Mouse (Mus musculus) G1E (cell line): ENCODE results near the gene Map4k3. TPM values are rescaled to one million over a fixed set of nuclear protein-coding genes. Genes with fewer than 3 reads are reported as not detected.

Experiments used
- ATAC-seq: 2 replicates; pipeline ENCODE4 v1.8.0; 2016; ENCODE audit warnings: mild to moderate bottlenecking; ENCODE audit not compliant: insufficient number of reproducible peaks, poor library complexity, low FRiP score, severe bottlenecking; ENCODE audit errors: extremely low read depth
- DNase-seq: peaks from one replicate; pipeline ENCODE4 v3.0.0; 2012; ENCODE audit warnings: low spot score
- H3K27me3 ChIP-seq: 2 replicates; pipeline ENCODE4 v1.6.1; 2012; ENCODE audit warnings: mild to moderate bottlenecking, low read length, inconsistent platforms; ENCODE audit not compliant: insufficient read depth
- H3K36me3 ChIP-seq: replicated peaks from 2 replicates; pipeline ENCODE3; 2012; ENCODE audit warnings: mild to moderate bottlenecking, inconsistent platforms
- H3K4me1 ChIP-seq: 2 replicates; pipeline ENCODE4 v1.6.1; 2012; ENCODE audit warnings: low read depth, low read length, inconsistent platforms, mixed read lengths; ENCODE audit not compliant: insufficient read depth
- H3K4me3 ChIP-seq: 2 replicates; pipeline ENCODE4 v1.5.1; 2012; ENCODE audit warnings: low read depth, mild to moderate bottlenecking, inconsistent platforms, low read length, moderate library complexity, mixed read lengths
- H3K9me3 ChIP-seq: replicated peaks from 2 replicates; pipeline ENCODE4 v1.6.1; 2012; ENCODE audit warnings: inconsistent platforms
- CTCF ChIP-seq: IDR thresholded peaks from 2 replicates; pipeline ENCODE4 v1.5.1; 2012; ENCODE audit warnings: low read depth, low read length, inconsistent platforms, mixed read lengths
- GATA1 ChIP-seq: IDR thresholded peaks from 2 replicates; pipeline ENCODE4 v1.6.1; 2012; ENCODE audit warnings: borderline replicate concordance, low read length, inconsistent platforms, mixed read lengths
- GATA2 ChIP-seq: IDR thresholded peaks from 2 replicates; pipeline ENCODE4 v1.6.1; 2012; ENCODE audit warnings: low read depth, low read length, inconsistent platforms, borderline replicate concordance
- POLR2AphosphoS5 ChIP-seq: IDR thresholded peaks from 2 replicates; pipeline ENCODE4 v1.6.1; 2012; ENCODE audit warnings: low read depth, low read length, inconsistent platforms; ENCODE audit not compliant: insufficient replicate concordance
- TAL1 ChIP-seq: conservative IDR thresholded peaks from 2 replicates; pipeline ENCODE4 v1.6.1; 2012; ENCODE audit warnings: low read depth, low read length, inconsistent platforms, mixed read lengths
- polyA plus RNA-seq: library from polyadenylated mRNA; stranded (reverse); fragments of >175 nt; gene quantifications from 2 replicates; pipeline ENCODE4 v1.2.3, GENCODE M21; 2012
- total RNA-seq, 2 experiments: library from RNA; stranded (forward) in 1 of 2; stranded (reverse) in 1 of 2; fragments of 200-1000 nt in 1 of 2; fragments of >200 nt in 1 of 2; fragmentation: Nextera tagmentation in 1 of 2; gene quantifications; 2 replicates each; pipeline ENCODE4 v1.2.3; 2014 to 2017

The Map4k3 gene
- total and polyA plus RNA-seq, 3 experiments = 0.22 to 0.30 TPM; not detected in 1

DNA sequence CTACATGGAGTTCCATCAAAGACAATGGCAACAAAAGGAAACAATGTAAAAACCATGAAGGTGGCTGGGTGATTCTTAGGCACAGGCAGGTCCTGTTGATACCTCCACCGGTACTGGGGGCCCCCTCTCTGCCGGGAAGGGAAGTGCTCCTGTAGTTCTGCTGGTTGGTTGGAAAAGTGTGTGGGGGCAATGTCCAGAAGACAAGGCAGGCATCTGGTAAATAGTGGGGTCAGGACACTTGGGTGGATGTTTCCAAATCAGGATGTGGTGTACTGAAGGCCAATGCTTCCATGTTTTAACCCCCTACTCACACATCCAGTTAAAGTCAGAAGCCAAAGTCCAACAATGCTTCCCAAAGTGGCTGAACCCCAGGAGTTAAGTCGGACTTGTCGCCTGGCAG, 168.5 kb downstream of the Map4k3 start:
- Histone ChIP-seq H3K27me3 (no peaks in the 10 kb centered on the region), H3K9me3 (no peaks in the 10 kb centered on the region), H3K4me1 (peaks cover 24% of the 10 kb centered on the region), H3K36me3 (peaks cover 13% of the 10 kb centered on the region), H3K4me3 (no peak overlapping the region)
- ATAC-seq = no peak
- TF ChIP-seq GATA2 = no peak
- TF ChIP-seq POLR2AphosphoS5 = no peak
- TF ChIP-seq CTCF = no peak
- TF ChIP-seq GATA1 = no peak
- no peak for TF ChIP-seq TAL1
- peak; percentile 18 for DNase-seq

DNA sequence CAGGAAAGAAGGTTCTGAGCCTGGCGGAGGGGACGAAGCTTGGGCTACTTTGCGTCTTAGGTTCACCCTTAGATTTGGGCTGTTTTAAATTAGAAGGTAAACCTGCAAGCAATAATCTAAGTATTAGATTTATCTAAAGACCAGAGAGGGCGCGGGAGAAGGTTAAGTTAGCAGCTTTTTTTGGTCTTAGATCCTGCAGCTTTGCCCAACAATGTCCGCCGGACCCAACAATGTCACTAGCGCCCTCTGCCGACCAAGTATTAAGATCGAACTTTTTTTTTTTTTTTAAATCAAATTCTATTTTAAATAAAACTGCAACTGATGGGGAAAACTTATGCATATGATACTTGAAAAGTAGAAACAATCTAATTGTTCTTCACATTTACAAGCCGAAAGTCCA, 169.2 kb downstream of the Map4k3 start:
- Histone ChIP-seq H3K4me1 (peaks cover 25% of the 10 kb centered on the region), H3K4me3 (no peak overlapping the region), H3K36me3 (peaks cover 13% of the 10 kb centered on the region), H3K9me3 (no peaks in the 10 kb centered on the region), H3K27me3 (no peaks in the 10 kb centered on the region)
- TF ChIP-seq GATA1 = no peak
- no peak for TF ChIP-seq GATA2
- TF ChIP-seq POLR2AphosphoS5 = no peak
- no peak for TF ChIP-seq CTCF
- TF ChIP-seq TAL1 = no peak
- DNase-seq (peak; percentile 24), ATAC-seq (no peak)

DNA sequence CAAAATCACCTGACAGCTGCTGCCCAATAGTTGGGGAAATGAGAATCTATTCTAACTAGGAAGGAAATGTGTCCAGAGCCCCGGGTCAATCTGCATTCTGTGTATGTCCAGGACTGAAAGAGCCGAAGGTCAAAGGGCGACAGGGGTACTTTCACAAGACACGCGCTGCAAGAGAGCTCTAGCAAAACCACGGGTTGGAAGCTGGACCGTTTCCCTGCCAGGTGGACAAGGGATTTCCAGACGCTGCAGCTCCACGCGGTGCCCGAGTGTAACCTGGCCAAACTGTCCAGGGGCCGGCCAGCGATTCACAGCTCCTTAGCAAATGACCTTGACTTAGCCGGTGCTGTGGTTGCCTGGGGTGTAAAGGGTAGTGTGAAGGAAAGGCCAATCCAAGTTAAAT, 169.7 kb downstream of the Map4k3 start:
- TF ChIP-seq TAL1 = no peak
- no peak for TF ChIP-seq GATA1
- TF ChIP-seq POLR2AphosphoS5 = no peak
- TF ChIP-seq GATA2 = no peak
- TF ChIP-seq CTCF = no peak
- H3K9me3 ChIP-seq = no peaks in the 10 kb centered on the region
- no peaks in the 10 kb centered on the region for H3K27me3 ChIP-seq
- no peak for DNase-seq
- peaks cover 13% of the 10 kb centered on the region for H3K36me3 ChIP-seq
- no peak for ATAC-seq
- peaks cover 24% of the 10 kb centered on the region for H3K4me1 ChIP-seq
- H3K4me3 ChIP-seq = no peak overlapping the region

GRCm38 (mm10) chr17:80557461-80557860, 170.8 kb downstream of the Map4k3 start:
- TF ChIP-seq CTCF = no peak
- TF ChIP-seq TAL1 = no peak
- no peak for TF ChIP-seq GATA2
- TF ChIP-seq POLR2AphosphoS5 = no peak
- no peak for TF ChIP-seq GATA1
- H3K36me3 ChIP-seq = peaks cover 13% of the 10 kb centered on the region
- no peaks in the 10 kb centered on the region for H3K27me3 ChIP-seq

DNA sequence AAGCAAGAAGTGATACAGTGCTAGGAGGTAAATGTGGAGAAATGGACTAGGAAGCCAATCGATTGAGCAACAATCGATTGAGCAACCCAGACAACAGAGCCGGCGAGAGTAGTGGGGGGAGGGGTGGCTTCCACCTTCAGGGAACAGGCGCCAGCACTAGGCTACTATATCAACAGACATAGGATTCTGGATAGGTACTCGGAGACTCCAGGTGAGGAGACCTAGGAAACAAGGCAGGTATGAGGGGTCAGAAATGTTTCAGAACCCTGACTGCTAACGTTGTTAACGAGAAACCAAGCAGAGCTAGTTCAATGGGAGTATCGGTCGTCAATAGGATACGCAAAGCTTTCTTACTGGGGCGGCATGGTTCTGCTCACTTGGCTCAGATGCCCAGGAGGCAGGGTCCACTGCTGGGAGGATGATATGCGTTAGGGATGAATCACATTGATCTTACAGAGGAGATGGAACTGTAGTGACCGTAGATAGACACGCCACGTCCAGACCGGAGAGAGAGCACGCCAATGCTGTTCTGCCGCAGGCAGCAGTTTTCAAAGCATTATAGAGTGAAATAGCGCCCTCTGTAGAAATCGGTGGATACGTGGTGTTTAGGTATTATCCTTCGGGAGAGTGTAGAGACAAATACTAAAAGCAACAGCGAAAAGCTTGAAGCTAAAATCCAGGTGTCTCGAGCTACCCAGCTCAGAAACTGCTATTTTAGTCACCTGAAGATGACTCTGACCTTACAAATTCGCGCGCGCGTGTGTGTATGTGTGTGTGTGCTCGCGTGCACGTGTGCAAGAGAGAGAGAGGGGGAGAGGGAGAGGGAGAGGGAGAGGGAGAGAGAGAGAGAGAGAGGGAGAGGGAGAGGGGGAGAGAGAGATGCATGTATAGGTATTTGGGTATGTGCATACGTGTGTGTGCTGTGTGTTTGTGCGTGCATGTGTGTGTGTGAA, 174.7 kb downstream of the Map4k3 start:
- no peak for TF ChIP-seq TAL1
- 0 out of 2 replicates have a peak, but pooled peaks have one; percentile 26 for TF ChIP-seq CTCF
- H3K4me3 ChIP-seq = peak overlapping the region; percentile 74
- peak; percentile 86 for ATAC-seq
- H3K9me3 ChIP-seq = no peaks in the 10 kb centered on the region
- DNase-seq = peak; percentile 73
- H3K27me3 ChIP-seq = peaks cover 6% of the 10 kb centered on the region; the same call in 1 of the 2 replicates
- peaks cover 28% of the 10 kb centered on the region for H3K4me1 ChIP-seq
- H3K36me3 ChIP-seq = peaks cover 10% of the 10 kb centered on the region

More at GRCm38 (mm10) chr17:80557461-80557860, 170.8 kb downstream of the Map4k3 start:
- ATAC-seq = no peak
- Histone ChIP-seq H3K9me3 (no peaks in the 10 kb centered on the region), H3K4me1 (peaks cover 35% of the 10 kb centered on the region), H3K4me3 (no peak overlapping the region)
- no peak for DNase-seq

- DNase-seq (no peak), ATAC-seq (no peak)
- TF ChIP-seq GATA2 (no peak), GATA1 (no peak), POLR2AphosphoS5 (no peak), CTCF (no peak), TAL1 (no peak)
- Histone ChIP-seq H3K4me3 (peak overlapping the region; percentile 74; the same call in 1 of the 2 replicates), H3K27me3 (peaks cover 6% of the 10 kb centered on the region; the same call in 1 of the 2 replicates), H3K36me3 (peaks cover 8% of the 10 kb centered on the region), H3K4me1 (peaks cover 27% of the 10 kb centered on the region), H3K9me3 (no peaks in the 10 kb centered on the region)
Observed at GRCm38 (mm10) chr17:80552653-80553052, 175.6 kb downstream of the Map4k3 start.
